Mouse (Mus musculus): ENCODE results near the gene Klhl12.
A peak's percentile ranks its signal among the peaks of the same experiment; 100 is the strongest.
"Not testable (repeated sequence)": the region's sequence is repeated elsewhere in the genome, so short reads cannot be mapped to it uniquely, and the experiment has no call there.

The Klhl12 gene

DNA sequence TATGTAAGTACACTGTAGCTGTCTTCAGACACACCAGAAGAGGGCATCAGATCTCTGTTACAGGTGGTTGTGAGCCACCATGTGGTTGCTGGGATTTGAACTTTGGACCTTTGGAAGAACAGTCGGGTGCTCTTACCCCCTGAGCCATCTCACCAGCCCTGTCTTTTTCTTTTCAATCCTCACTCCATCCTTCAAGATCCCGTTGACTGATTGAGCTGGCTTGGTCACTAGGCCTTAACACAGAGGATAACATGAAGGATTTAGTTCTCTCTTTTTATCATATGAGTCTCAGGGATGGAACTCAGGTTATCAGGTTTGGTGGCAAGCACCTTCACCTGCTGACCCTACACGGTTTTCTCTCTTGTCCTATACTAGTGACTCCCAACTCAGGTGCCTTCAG, 6.8 kb upstream of the Klhl12 start:
- DNase-seq (ENCODE audit: low read depth, low spot score), result not testable (repeated sequence)

DNA sequence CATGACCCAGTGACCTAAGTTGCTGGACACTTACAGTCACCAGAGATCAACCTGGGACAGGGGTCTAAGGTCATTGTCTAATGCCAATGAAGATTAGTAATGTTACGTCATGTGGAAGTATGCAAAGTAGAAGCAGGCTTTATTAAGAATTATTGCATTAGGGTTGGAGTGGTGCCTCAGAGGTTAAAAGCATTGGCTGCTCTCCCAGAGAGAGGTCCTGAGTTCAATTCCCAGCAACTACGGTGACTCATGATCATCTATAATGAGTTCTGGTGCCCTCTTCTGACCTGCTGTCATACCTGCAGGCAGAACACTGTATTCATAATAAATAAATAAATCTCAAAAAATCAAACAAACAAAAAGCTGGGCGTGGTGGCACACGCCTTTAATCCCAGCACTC, 5.1 kb upstream of the Klhl12 start:
- DNase-seq (ENCODE audit: low read depth, low spot score), result no peak

DNA sequence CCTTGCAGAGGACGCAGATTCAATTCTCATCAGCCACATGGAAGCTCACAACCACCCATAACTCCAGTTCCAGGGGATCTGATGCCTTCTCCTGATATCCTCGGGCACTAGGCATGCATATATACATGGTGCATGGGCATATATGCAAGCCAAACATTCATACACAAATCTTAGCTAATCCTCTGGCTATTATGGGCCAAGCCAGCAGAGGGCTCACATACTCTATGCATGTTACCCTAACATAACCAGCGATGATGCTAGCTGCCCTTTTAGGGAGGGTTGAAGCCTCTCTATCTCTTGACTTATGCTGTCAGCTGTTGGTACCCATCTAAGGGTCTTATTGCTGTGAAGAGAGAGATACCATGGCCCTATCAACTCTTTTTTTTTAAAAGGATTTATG, 4.3 kb upstream of the Klhl12 start:
- DNase-seq (ENCODE audit: low read depth, low spot score), result peak; percentile 32

DNA sequence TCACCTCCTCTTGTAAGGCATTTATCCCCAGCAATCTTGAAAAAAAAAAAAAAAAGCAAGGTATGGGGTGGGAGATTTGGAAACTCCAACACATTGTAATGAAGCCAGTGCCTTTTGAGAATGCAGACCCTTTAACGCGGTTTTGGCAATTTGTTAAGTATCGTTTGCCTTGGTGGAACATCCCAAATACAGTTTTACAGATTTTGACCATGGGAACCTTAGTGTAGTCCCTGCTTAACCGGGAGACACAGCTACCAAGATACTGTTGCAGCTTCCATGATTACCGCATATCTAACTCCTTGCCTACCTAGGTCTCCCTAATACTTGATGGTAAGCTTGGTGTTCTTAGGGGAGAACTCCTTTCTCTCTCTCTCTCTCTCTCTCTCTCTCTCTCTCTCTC, 729 bp downstream of the Klhl12 start:
- DNase-seq (ENCODE audit: low read depth, low spot score), result no peak

DNA sequence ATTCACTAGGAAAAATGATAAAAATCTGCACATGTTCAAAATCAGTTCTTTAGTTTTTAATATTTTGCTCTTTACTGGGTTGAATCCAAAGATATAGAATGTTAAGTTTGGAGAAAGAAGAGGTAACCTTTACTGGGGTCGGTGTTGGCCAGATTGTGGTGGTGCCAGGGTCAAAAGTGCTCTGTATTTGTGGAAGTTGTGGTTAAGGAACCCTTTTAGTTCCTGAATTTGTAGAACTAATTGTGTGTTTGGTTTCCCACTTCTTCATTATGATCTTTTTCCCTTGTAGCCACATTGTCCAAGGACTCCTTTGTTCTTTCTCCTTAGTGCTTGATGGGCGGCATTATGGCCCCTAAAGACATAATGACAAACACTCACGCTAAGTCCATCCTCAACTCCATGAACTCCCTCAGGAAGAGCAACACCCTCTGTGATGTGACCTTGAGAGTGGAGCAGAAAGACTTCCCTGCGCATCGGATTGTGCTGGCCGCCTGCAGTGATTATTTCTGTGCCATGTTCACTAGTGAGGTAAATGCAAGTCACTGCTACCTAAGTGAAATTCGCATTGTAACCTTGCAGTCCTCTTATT, 2.9 kb downstream of the Klhl12 start:
- DNase-seq (ENCODE audit: low read depth, low spot score), result no peak

DNA sequence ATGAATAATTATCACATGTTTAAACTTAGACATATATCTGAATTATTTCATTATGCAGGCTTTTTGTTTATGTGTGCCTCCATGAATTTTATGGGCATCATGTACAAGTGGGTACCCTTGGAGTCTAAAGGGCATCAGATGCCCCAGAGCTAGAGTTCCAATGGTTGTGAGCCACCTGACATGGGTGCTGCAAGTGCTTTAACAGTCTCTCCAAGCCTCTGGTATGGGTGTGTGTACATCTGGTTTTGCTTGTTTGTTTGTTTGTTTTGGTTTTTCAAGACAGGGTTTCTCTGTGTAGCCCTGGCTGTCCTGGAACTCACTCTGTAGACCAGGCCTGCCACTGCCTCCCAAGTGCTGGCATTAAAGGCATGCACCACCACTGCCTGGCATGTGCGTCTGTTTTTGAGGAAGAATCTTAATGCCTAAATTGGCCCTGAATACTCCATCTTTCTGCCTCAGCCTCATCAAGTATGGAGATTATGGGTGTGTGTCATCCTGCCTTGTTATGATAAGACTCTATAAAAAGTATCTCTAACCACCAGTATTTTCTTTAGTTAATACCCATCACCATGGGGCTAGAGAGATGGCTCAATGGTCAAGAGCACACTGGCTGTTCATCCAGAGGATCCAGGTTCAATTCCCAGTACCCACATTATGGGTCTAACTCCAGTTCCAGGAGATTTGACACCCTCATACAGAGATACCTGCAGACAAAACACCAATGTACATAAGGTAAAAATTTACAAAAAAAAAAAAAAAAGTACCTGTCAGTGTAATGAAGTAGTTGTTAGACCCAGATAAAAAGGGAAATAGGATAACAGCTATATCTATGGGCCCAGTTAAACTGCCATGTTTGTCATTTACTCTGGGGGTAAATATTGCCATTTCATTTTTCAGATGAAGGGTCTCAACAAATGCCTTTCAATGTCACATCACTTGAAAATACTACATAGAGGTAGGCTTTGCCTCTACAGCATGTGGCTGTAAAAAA, 5.3 kb downstream of the Klhl12 start:
- no peak for DNase-seq (ENCODE audit: low read depth, low spot score)

DNA sequence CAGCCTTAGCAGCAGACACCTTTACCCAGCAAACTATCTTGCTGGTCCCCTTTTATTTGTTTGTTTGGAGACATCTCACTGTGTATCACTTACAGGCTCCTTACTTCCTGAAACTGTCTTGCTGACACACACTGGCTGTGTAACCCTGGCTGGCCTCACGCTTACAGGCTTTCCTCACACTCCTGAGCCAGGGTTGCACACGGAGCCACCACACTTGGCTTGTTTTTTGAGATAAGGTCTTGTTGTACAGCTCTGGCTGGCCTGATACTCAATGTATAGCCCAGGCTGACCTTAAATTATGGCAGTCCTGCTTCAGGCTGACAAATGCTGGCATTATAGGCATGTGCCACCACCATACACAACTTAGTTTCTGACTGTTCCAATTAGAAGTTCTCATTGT, 29.3 kb downstream of the Klhl12 start:
- no peak for DNase-seq (ENCODE audit: low read depth, low spot score)

DNA sequence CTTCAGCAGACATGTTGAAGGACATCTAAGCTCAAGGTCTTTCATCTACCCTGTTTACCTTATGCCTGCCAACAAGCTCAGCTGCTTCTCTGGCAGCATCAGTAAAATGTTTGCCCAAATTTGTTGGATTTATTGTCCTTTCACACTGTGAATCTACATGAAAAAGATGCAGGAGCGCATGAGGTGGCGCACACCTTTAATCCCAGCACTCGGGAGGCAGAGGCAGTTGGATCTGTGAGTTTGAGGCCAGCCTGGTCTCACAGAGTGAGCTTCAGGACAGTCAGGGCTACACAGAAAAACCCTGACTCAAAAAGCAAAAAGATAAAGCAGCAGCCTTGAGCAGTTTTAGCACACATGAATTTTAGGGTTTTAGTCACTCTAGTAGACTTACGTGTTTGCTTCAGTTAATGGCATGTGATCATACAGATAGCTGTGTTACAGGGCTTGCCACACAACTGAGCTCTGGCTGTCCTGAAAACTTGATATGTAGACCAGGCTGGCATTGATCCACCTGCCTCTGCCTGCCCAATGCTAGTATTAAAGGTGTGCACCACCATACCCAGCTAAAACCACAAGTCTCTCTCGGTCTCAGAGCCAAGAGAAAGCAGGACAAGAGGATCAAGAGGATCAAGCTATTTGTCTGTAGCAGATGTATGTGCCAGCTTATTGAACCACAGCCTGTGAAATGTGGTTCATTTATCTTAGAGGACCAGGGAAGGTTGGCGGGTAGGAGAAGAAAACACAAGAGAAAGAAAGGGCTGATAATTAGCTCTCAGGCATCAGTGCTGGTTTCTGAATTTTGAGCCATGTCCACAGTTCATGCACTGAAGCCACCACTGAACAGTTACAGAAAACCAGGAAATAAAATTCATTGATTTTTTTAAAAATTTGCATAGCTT, 35.8 kb downstream of the Klhl12 start:
- no peak for DNase-seq (ENCODE audit: low read depth, low spot score)

DNA sequence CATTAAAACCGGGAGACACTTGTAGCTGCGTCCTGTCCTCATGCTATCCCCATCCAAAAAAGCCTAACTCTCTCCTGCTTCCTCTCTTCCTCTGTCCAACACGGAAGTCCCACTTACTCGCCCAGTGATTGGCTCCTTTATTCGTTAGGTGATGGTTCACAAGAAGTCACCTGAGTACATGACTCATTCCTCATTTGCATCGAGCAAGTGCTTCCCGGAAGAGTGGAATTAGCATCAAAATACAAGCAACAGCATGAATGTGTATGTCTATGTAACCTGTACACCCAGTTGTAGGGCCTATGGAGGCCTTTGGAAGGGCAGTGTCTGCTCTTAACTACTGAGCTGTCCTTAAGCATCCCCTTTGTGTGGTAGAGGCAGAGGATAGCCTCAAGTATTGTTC, 36.9 kb downstream of the Klhl12 start:
- DNase-seq (ENCODE audit: low read depth, low spot score), result no peak

DNA sequence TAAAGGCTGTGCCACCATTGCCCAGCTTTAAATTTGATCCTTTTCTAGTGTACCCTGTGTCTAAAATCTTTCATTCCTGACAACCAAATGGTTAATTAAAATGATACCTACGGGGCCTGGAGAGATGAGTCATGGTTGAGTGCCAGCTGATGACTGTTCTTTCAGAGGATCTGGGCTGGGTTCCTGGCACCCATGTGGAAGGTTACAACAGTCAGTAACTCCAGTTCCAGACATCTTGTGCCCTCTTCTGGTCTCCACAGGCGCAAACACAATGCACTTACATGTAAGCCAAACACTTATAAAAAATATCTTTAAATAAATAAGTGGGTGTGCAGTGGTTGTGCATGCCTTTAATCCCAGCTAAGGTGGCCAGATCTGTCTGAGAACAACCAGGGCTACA, 38.2 kb downstream of the Klhl12 start:
- DNase-seq (ENCODE audit: low read depth, low spot score), result no peak

DNA sequence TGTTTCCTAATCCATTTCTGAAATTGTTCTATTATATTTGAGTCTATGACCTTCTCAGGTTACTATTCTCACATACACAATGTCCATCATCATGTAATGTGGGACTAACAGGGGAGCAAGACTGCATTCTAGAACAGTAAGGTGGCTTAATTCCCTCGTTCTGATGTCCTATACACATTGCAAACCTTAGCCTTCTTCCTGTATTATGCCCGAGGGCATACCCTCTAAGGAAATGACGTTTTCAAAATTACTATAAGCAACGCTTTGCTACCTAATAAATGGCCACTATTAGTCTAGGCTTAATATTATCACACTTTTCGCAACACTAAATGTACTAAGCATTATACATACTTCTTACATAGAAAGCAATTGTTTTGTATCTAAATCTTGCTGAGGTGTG, 38.6 kb downstream of the Klhl12 start:
- no peak for DNase-seq (ENCODE audit: low read depth, low spot score)

DNA sequence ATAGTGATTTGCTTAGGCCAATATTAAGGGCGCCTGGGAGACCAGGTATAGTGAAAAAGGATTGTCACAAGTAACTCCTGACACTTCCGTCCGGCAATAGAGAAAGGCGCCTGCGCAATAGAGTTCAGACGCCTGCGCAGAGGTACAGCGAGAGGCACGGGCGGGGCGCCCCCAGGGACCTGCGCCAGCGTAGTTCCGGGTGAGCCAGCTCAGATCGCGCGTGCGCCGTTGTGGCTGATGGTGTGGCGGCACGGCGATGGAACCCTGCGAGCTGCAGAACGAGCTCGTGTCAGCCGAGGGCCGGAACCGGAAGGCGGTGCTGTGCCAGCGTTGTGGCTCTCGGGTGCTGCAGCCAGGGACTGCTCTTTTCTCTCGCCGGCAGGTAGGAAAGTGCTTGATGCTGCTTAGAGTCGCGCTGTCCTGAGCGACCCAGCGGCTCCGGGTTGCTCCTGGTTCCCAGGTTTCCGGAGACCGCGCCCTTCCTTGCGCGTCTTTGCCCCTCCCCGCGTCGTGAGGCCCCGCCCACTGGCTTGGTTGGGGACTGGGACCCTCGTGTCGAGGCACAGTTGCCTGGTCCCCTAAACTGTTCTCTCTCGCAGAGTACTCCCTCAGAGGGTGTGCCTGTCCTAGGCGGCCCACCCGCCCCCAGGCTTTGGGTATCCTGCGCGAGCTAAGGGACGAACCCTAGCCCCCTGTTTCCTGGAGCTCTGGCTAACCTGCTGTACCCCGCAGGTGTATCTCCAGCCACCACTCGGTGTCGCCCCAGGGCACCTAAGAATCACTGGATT, 39.3 kb downstream of the Klhl12 start, which contains the start of gene Rabif:
Rabif (plus strand) TSS at position 221 of the 788 bp plus-strand sequence.
- peak; percentile 99 for DNase-seq (ENCODE audit: low read depth, low spot score)

DNA sequence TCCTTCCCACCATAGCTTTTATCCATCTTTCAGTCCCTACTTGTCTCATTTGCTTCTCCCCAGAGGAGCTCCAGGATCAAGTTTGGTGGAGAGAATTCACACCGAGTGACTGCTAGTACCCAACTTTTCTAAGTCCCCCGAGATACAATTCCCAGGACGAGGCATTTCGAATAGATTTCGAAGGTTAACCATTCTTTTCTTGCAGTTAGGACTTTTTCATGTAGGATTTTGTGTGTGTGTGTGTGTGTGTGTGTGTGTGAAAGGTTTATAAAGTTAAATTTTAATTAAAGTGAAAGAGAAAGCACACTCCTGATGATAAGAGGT, 39.8 kb downstream of the Klhl12 start:
- DNase-seq (ENCODE audit: low read depth, low spot score), result no peak

DNA sequence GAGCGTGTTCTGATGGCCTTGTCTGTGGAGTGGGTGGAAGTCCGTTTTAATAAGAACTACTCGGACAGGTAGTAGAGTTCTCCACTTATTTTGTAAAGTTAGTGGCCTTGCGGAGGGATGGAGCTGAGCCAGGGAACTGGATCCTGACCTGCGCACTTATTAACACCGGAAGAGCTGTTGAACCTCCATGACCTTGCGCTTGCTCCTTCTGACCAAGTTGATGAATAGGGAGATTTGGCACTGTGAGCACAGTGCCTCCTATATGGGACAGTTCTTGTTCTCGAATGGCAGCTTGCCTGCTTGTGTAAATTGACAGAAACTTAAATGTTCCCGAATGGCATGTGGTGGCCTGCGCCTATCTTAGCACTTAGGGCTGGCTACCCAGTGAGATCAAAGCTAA, 40.7 kb downstream of the Klhl12 start:
- DNase-seq (ENCODE audit: low read depth, low spot score), result no peak

DNA sequence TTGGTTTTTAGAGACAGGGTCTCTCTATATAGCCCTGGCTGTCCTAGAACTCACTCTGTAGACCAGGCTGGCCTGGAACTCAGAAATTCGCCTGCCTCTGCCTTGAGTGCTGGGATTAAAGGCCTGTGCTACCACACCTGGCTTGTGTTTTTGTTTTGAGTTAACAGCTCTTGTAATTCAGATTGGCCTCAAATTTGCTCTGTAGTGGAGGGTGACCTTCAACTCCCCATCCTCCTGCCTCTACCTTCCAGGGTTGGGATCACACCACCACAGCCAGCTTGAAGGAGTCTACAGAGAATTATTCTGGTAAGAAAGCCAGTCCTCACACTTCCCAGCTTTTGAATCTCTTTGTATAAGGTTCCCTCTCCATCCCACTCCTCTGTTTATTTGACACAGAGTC, 45.6 kb downstream of the Klhl12 start:
- DNase-seq (ENCODE audit: low read depth, low spot score), result no peak

DNA sequence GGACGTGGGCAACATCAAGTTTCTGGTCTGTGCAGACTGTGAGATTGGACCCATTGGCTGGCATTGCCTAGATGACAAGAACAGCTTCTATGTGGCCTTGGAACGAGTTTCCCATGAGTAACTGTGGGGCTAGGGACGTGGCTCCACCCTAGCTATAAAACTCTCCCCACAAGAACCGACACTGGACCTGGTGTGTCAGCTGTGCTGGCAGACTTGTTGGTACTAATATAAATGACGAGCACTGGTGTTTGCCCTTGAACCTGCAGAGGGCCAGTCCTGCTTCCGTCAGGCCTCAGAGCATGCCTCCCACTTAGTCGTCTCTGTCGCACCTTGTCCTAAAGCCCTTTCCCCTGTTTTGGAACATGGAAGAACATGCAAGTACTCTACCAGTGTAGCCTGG, 50.9 kb downstream of the Klhl12 start:
- DNase-seq (ENCODE audit: low read depth, low spot score), result no peak

DNA sequence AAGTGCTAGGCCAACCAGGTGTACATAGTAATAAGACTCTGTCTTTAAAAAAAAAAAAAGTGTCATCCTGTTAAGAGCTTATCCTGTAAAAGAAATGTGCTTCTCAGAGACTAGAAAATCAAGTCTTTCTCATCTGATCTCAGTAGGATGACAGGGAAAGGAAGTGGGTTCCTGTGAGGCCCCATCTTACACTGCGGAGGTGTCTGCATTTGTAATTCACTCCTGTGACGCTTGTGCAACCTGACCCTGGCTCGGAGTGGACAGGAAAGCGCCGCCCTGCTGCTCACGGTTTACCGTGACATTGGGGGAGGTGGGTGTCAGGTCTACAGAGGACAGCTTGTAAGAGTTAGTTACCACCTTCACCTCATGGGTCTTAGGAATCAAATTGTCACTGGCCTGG, 54.7 kb downstream of the Klhl12 start:
- peak; percentile 5 for DNase-seq (ENCODE audit: low read depth, low spot score)

DNA sequence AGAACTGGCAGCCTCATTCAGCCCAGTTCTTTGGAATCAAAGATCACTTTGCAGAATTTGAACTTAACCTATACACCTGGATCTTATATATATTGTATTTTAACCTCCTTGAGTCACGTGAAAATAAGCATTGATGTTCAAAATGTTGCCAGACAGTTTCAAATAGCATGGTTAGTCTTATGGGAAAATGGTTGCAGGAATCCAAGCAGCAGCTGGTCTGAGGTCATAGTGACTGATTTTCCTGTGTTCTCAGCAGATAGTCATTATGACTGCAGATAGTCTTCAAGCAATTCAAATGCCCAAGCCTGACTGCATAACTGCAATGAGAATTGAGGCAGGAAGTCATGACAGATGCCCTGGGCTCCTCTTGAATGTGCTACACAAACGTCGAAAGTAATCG, 56.9 kb downstream of the Klhl12 start:
- peak; percentile 41 for DNase-seq (ENCODE audit: low read depth, low spot score)

DNA sequence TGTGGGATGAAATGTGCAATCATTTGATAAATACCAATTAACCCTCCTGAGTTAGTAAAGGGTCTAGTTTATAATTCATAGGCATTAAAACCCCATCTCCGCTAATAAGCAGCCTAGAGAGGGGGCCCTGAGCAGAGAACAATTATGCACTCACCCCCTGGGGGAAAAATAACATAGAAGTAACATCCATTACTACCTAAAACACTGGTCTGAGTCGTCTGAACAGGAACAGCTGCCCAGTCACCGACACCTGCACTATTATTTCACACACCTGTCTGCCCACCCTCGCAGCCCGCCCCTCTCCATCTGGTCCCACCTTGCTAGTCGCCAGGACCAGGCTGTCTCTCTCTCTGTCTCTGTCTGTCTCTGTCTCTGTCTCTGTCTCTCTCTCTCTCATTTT, 57.3 kb downstream of the Klhl12 start:
- DNase-seq (ENCODE audit: low read depth, low spot score), result no peak

DNA sequence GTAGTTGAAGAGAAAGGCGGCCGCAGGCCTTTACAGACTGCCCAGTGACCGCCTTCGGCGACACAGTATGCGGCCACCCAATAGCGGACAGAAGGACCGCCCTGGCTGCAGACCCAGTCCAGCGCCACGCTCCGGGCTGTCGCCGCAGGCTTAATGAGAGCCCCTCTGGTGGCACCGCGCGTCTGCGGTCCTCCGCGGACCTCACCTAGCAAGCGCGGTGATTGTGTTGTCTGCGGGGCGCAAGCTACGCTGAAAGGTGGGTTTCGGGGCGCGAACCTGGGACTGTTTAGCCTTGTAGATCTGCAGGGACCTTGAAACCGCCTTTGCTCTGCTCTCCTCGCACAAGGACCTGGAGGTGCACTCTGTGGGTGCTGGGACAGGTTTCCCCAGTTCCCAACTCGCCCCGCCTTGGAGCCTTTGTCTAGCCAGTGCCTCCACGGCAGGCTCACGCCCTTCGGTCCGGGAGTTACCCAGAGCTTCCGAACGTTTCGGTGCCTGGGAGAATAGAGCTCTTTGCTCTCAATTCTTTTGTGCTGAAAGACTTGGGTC, 58.1 kb downstream of the Klhl12 start:
- DNase-seq (ENCODE audit: low read depth, low spot score), result no peak

All from mesoderm, embryonic 11.5 days (tissue).